ENCODE assay signal across 9 mouse cellular contexts in genomic region chr11:106020051-106020763, GRCm38 (mm10). TPM values are rescaled to one million over a fixed set of nuclear protein-coding genes. Genes with fewer than 3 reads are reported as not detected.
DNase-seq lines count a peak whose midpoint lies in the region; ATAC-seq and TF ChIP-seq lines count a peak whose summit lies in the region.
"Had no signal": no experiment of that assay in that cellular context is flagged by ENCODE, and none has a peak within 500 bp of the region (broad histone marks: within the 10 kb centered on the region; RNA-seq: fewer than 3 reads in every experiment).

No protein-coding gene starts in this region.

- H3K9me3 ChIP-seq in heart, embryonic 14.5 days (ENCODE audit: control insufficient read depth, low read length): no peaks in the 10 kb centered on the region
- H3K9me3 ChIP-seq in neural tube, embryonic 14.5 days (ENCODE audit: control insufficient read depth, low read length): no peaks in the 10 kb centered on the region

- H3K4me1 ChIP-seq in heart, embryonic 14.5 days (ENCODE audit: control insufficient read depth in 2 of 2, insufficient read depth in 2 of 2, low read length in 2 of 2): peaks cover 6 to 9% of the 10 kb centered on the region in 2 experiments; a peak in 3 of 4 replicates
- no peaks in the 10 kb centered on the region for H3K4me1 ChIP-seq in neural tube, embryonic 14.5 days (ENCODE audit: control insufficient read depth, insufficient read depth, low read length)

- no peak for ATAC-seq in heart, embryonic 14.5 days (ENCODE audit: insufficient number of reproducible peaks, insufficient read depth, low FRiP score, low read depth)
- ATAC-seq in neural tube, embryonic 14.5 days (ENCODE audit: low read depth): peak; percentile 76

- no peak for DNase-seq in heart, postnatal 14 days
- DNase-seq in ZHBTc4 (ENCODE audit: low read depth, low spot score): peak; percentile 83
- peak; percentile 27 to 45 for DNase-seq in frontal cortex, postnatal 25 days (ENCODE audit: low spot score in 2 of 2)
- DNase-seq in left cerebral cortex, adult 2 months (ENCODE audit: extremely low spot score in 1 of 2, low spot score in 2 of 2): peak; percentile 63 to 70
- no peak for DNase-seq in urinary bladder, postnatal 10 days (ENCODE audit: low spot score)
- no peak for DNase-seq in adrenal gland, adult 8-10 months

- H3K36me3 ChIP-seq in heart, embryonic 14.5 days (ENCODE audit: control insufficient read depth, insufficient read depth, low read length): no peaks in the 10 kb centered on the region
- no peaks in the 10 kb centered on the region for H3K36me3 ChIP-seq in neural tube, embryonic 14.5 days (ENCODE audit: control insufficient read depth, insufficient read depth, low read length)

- H3K27me3 ChIP-seq in heart, embryonic 14.5 days (ENCODE audit: control insufficient read depth, insufficient read depth, low read length): peaks cover 23% of the 10 kb centered on the region
- peaks cover 3% of the 10 kb centered on the region; the same call in 1 of the 2 replicates for H3K27me3 ChIP-seq in neural tube, embryonic 14.5 days (ENCODE audit: control insufficient read depth, insufficient read depth, low read length)

- under 1% methylated on average over 50 of the region's 50 CpGs for WGBS in heart, embryonic 14.5 days
- WGBS in neural tube, embryonic 14.5 days: 1% methylated on average over 50 of the region's 50 CpGs

- intact Hi-C loops in heart, postnatal 14 days (cut with DNase I): no loop called here
- intact Hi-C loops in left cerebral cortex, adult 2 months (cut with DNase I): loop anchor here (5.0 kb wide), 1 partner anchor 78 kb away; no protein-coding TSS in a partner anchor

- H3K4me2 ChIP-seq in heart, embryonic 14.5 days (ENCODE audit: low read length): peak overlapping the region; percentile 71
- peak overlapping the region; percentile 71 for H3K4me2 ChIP-seq in neural tube, embryonic 14.5 days (ENCODE audit: low read depth, low read length)

- H3K4me3 ChIP-seq in heart, embryonic 14.5 days (ENCODE audit: control insufficient read depth in 1 of 2, insufficient read depth in 1 of 2, low read depth in 1 of 2, low read length in 2 of 2): peak overlapping the region; percentile 21 to 32
- H3K4me3 ChIP-seq in left cerebral cortex, adult 2 months: peak overlapping the region; percentile 54
- H3K4me3 ChIP-seq in neural tube, embryonic 14.5 days (ENCODE audit: low read depth, low read length): peak overlapping the region; percentile 47

- peak overlapping the region; percentile 46; the same call in 1 of the 2 replicates for H3K9ac ChIP-seq in heart, embryonic 14.5 days (ENCODE audit: low read length)
- H3K9ac ChIP-seq in neural tube, embryonic 14.5 days (replicated peaks; ENCODE audit: low read depth, low read length): peak overlapping the region; percentile 51

- no peak overlapping the region for H3K27ac ChIP-seq in heart, embryonic 14.5 days (replicated peaks in 1 of 2; ENCODE audit: control insufficient read depth in 1 of 2, insufficient read depth in 1 of 2, low read depth in 2 of 2, low read length in 2 of 2)
- H3K27ac ChIP-seq in left cerebral cortex, adult 2 months: peak overlapping the region; percentile 71
- peak overlapping the region; percentile 64; the same call in 1 of the 2 replicates for H3K27ac ChIP-seq in neural tube, embryonic 14.5 days (ENCODE audit: low read depth, low read length)

- no peak for TF ChIP-seq CTCF in left cerebral cortex, adult 2 months (IDR thresholded peaks at IDR 0.05)

RNA-seq across cellular contexts. Expression of gene Kcnh6, which starts 12.3 kb away (rescaled TPM):
- polyA plus RNA-seq in heart, embryonic 14.5 days (2014; fragmentation: Nextera tagmentation; extraction: Ambion mirVana): 0.20 and 0.26 TPM in 2 replicates
- total RNA-seq in heart, postnatal 14 days (2021): under 1 TPM; 0.07 to 0.14 TPM
- total RNA-seq in left cerebral cortex, adult 2 months (2021): 1 to 10 TPM; 2.3 to 2.4 TPM
- 3.3 and 9.8 TPM in 2 replicates for polyA plus RNA-seq in neural tube, embryonic 14.5 days (2014; fragmentation: Nextera tagmentation; extraction: Ambion mirVana)
- total RNA-seq in adrenal gland, adult 8-10 months (2022): under 1 TPM; 0.31 to 0.67 (median 0.40) TPM
- total RNA-seq: liver, adult 2 months had no signal
- polyA plus RNA-seq: liver, adult 2 months had no signal

RNA-seq across cellular contexts. Expression of gene Dcaf7, which starts 16.5 kb away (rescaled TPM):
- 45.4 and 52.0 TPM in 2 replicates for polyA plus RNA-seq in heart, embryonic 14.5 days (2014; fragmentation: Nextera tagmentation; extraction: Ambion mirVana)
- 10 to 100 TPM; 44.5 to 46.0 TPM for total RNA-seq in heart, postnatal 14 days (2021)
- 100 to 1,000 TPM; 134 to 142 TPM for total RNA-seq in left cerebral cortex, adult 2 months (2021)
- polyA plus RNA-seq in neural tube, embryonic 14.5 days (2014; fragmentation: Nextera tagmentation; extraction: Ambion mirVana): 143 and 164 TPM in 2 replicates
- 10 to 100 TPM; 57.3 to 79.3 (median 70.3) TPM for total RNA-seq in adrenal gland, adult 8-10 months (2022)

RNA-seq across cellular contexts. Expression of gene Ace3, which starts 25.7 kb away (rescaled TPM):
- polyA plus RNA-seq in heart, embryonic 14.5 days (2014; fragmentation: Nextera tagmentation; extraction: Ambion mirVana): not detected in 2 replicates
- total RNA-seq in heart, postnatal 14 days (2021): not detected
- total RNA-seq in left cerebral cortex, adult 2 months (2021): not detected
- not detected in 2 replicates for polyA plus RNA-seq in neural tube, embryonic 14.5 days (2014; fragmentation: Nextera tagmentation; extraction: Ambion mirVana)
- total RNA-seq in adrenal gland, adult 8-10 months (2022): not detected
- total RNA-seq: liver, adult 2 months had no signal
- polyA plus RNA-seq: liver, adult 2 months had no signal

RNA-seq across cellular contexts. Expression of gene Taco1, which starts 45.7 kb away (rescaled TPM):
- 9.7 and 10.8 TPM in 2 replicates for polyA plus RNA-seq in heart, embryonic 14.5 days (2014; fragmentation: Nextera tagmentation; extraction: Ambion mirVana)
- 10 to 100 TPM; 51.2 to 59.8 TPM for total RNA-seq in heart, postnatal 14 days (2021)
- 10 to 100 TPM; 18.0 to 20.2 TPM for total RNA-seq in left cerebral cortex, adult 2 months (2021)
- polyA plus RNA-seq in neural tube, embryonic 14.5 days (2014; fragmentation: Nextera tagmentation; extraction: Ambion mirVana): 7.1 and 7.3 TPM in 2 replicates
- 10 to 100 TPM; 26.3 to 38.6 (median 33.1) TPM for total RNA-seq in adrenal gland, adult 8-10 months (2022)

RNA-seq across cellular contexts. Expression of gene Ace, which starts 52.5 kb away (rescaled TPM):
- polyA plus RNA-seq in heart, embryonic 14.5 days (2014; fragmentation: Nextera tagmentation; extraction: Ambion mirVana): 1.5 and 2.0 TPM in 2 replicates
- total RNA-seq in heart, postnatal 14 days (2021): 10 to 100 TPM; 28.7 to 31.6 TPM
- total RNA-seq in left cerebral cortex, adult 2 months (2021): 10 to 100 TPM in 1 of 2 experiments, 1 to 10 TPM in 1; 9.1 to 13.0 TPM
- polyA plus RNA-seq in neural tube, embryonic 14.5 days (2014; fragmentation: Nextera tagmentation; extraction: Ambion mirVana): 4.0 and 4.1 TPM in 2 replicates
- total RNA-seq in adrenal gland, adult 8-10 months (2022): 10 to 100 TPM in 3 of 4 experiments, 1 to 10 TPM in 1; 9.4 to 22.2 (median 12.1) TPM

Comparison
In these comparisons a context has a peak if more than half of its experiments do, and no peak if none do; other contexts are left out.
1. H3K27ac ChIP-seq: peak in left cerebral cortex, adult 2 months (single experiment) and neural tube, embryonic 14.5 days (single experiment); none in heart, embryonic 14.5 days (0 of 2).
2. DNase-seq: peak in ZHBTc4 (single experiment), frontal cortex, postnatal 25 days (2 of 2) and left cerebral cortex, adult 2 months (2 of 2); none in heart, postnatal 14 days (0 of 2), urinary bladder, postnatal 10 days (single experiment) and adrenal gland, adult 8-10 months (single experiment).
3. Peak in every context shown above with its lines, with median percentiles within 50 percentile points of each other: H3K4me3 ChIP-seq.